Mouse (Mus musculus): ENCODE measurements at regions not wholly inside any gene's neighbourhood (a gene's known extent, or its start where the extent isn't known, plus 50 kb on each side); places are given as distances from the start of the nearest gene placed in this dataset.

- TF ChIP-seq POLR2A (IDR thresholded peaks at IDR 0.05; ENCODE audit: low read depth, low read length) (no peak), CTCF (IDR thresholded peaks at IDR 0.05; ENCODE audit: borderline replicate concordance, insufficient read depth, low read length) (no peak)
These were observed 127.7 kb downstream of the Pros1 start for GRCm38 (mm10) chr16:62981821-62982220.
